Mouse (Mus musculus): ENCODE results near the gene Cdh6. TPM values are rescaled to one million over a fixed set of nuclear protein-coding genes. Genes with fewer than 3 reads are reported as not detected.

Gene Cdh6
- 31.2 and 32.2 TPM in 2 replicates for polyA plus RNA-seq (2015; fragmentation: Nextera tagmentation; extraction: Ambion mirVana)

- WGBS: under 1% methylated on average over 42 of the region's 42 CpGs
- H3K4me1 ChIP-seq: peaks cover 33% of the 10 kb centered on the region
- peak; percentile 93 for ATAC-seq (replicated peaks; ENCODE audit: low FRiP score)
- peak within 1 kb of the TSS; percentile 59 for H3K4me3 ChIP-seq (replicated peaks)
- H3K9ac ChIP-seq: peak within 1 kb of the TSS; percentile 57
- peak within 1 kb of the TSS; percentile 84 for H3K27ac ChIP-seq
- H3K9me3 ChIP-seq (replicated peaks): no peaks in the 10 kb centered on the region
- no peaks in the 10 kb centered on the region for H3K36me3 ChIP-seq
- H3K27me3 ChIP-seq: peaks cover 22% of the 10 kb centered on the region
- H3K4me2 ChIP-seq: peak within 1 kb of the TSS; percentile 77
Measured at GRCm38 (mm10) chr15:13173071-13173778, at the start of gene Cdh6. Gene Cdh6 (minus strand): TSS chr15:13173675.

- Histone ChIP-seq H3K4me3 (replicated peaks) (no peak overlapping the region), H3K36me3 (no peaks in the 10 kb centered on the region), H3K4me1 (no peaks in the 10 kb centered on the region), H3K27ac (no peak overlapping the region), H3K9me3 (replicated peaks) (no peaks in the 10 kb centered on the region), H3K4me2 (no peak overlapping the region), H3K9ac (no peak overlapping the region), H3K27me3 (no peaks in the 10 kb centered on the region)
- WGBS: 75% methylated on average over 9 of the region's 9 CpGs
- no peak for ATAC-seq (replicated peaks; ENCODE audit: low FRiP score)
Measured at GRCm38 (mm10) chr15:13219727-13220454, 46.4 kb upstream of the Cdh6 start.

GRCm38 (mm10) chr15:13217800-13218199 lies 44.3 kb upstream of the Cdh6 start:
- H3K4me2 ChIP-seq: no peak overlapping the region
- no peaks in the 10 kb centered on the region for H3K4me1 ChIP-seq
- H3K9me3 ChIP-seq (replicated peaks): no peaks in the 10 kb centered on the region
- WGBS: 89% methylated on average over 3 of the region's 3 CpGs
- H3K4me3 ChIP-seq (replicated peaks): no peak overlapping the region
- H3K27ac ChIP-seq: no peak overlapping the region
- ATAC-seq (replicated peaks; ENCODE audit: low FRiP score): no peak
- no peak overlapping the region for H3K9ac ChIP-seq
- no peaks in the 10 kb centered on the region for H3K27me3 ChIP-seq
- no peaks in the 10 kb centered on the region for H3K36me3 ChIP-seq

GRCm38 (mm10) chr15:13217161-13217560 lies 43.7 kb upstream of the Cdh6 start:
- WGBS: 93% methylated on average over 1 of the region's 1 CpGs
- H3K4me2 ChIP-seq: no peak overlapping the region
- no peaks in the 10 kb centered on the region for H3K36me3 ChIP-seq
- H3K9ac ChIP-seq: no peak overlapping the region
- H3K4me1 ChIP-seq: no peaks in the 10 kb centered on the region
- H3K4me3 ChIP-seq (replicated peaks): no peak overlapping the region
- no peak for ATAC-seq (replicated peaks; ENCODE audit: low FRiP score)
- no peaks in the 10 kb centered on the region for H3K9me3 ChIP-seq (replicated peaks)
- H3K27ac ChIP-seq: no peak overlapping the region
- H3K27me3 ChIP-seq: no peaks in the 10 kb centered on the region

GRCm38 (mm10) chr15:13212956-13213355 lies 39.5 kb upstream of the Cdh6 start:
- ATAC-seq (replicated peaks; ENCODE audit: low FRiP score): no peak
- no peak overlapping the region for H3K27ac ChIP-seq
- no peaks in the 10 kb centered on the region for H3K4me1 ChIP-seq
- H3K27me3 ChIP-seq: no peaks in the 10 kb centered on the region
- WGBS: 96% methylated on average over 1 of the region's 1 CpGs
- no peaks in the 10 kb centered on the region for H3K9me3 ChIP-seq (replicated peaks)
- no peak overlapping the region for H3K4me3 ChIP-seq (replicated peaks)
- H3K36me3 ChIP-seq: no peaks in the 10 kb centered on the region
- H3K4me2 ChIP-seq: no peak overlapping the region
- no peak overlapping the region for H3K9ac ChIP-seq

DNA sequence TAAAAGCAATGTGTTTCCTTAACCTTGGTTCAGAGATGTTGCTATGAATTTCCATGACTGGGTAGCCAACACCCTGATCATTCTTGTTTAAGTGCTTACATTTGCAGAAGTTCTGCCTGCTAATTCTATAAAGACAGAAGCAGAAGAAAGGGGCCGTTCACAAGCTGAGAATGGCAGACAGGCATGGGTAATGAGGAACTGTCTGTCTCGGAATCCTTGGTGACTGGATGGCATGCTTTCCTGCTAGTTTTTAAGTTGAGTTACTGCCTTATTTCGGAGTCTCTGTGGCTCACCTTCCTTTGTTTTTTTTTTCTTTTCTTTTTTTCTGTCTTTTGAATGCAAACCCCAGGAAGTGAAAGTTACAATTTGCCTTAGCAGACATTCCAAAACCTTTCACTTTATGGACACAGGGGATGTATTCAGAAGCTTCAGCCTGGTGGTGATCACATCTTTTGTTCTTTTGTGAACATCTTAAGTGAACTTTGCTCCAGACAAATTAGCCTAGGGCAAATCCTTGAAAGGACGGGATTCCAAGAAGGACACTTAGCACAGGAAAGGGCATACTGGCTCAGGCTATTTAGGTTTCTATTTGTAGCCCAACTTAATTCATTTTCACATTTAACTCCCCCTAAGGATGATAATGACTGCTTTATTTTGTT lies 38.7 kb upstream of the Cdh6 start:
- Histone ChIP-seq H3K9me3 (replicated peaks) (no peaks in the 10 kb centered on the region), H3K27me3 (no peaks in the 10 kb centered on the region), H3K4me3 (replicated peaks) (no peak overlapping the region), H3K27ac (no peak overlapping the region), H3K9ac (no peak overlapping the region), H3K36me3 (no peaks in the 10 kb centered on the region), H3K4me2 (no peak overlapping the region), H3K4me1 (no peaks in the 10 kb centered on the region)
- no peak for ATAC-seq (replicated peaks; ENCODE audit: low FRiP score)
- 39% methylated on average over 4 of the region's 4 CpGs for WGBS

DNA sequence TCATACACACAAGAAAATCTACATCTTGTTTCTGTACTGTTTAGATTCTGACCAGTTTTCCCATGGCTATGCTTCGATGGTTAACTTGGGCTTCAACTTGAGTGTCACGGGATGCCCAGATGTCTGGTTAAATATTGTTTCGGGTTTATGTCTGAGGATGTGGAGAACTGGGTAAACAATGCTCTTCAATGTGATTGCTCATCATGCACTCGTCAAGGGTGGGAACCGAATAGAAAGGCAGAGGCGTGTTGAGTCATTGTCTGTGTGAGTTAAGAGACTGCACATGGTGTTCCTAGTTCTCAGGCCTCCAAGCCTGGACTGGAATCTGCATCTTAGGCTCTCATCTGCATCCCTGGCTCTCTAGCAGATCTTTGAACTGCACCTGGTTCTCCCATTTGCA lies 36.7 kb upstream of the Cdh6 start:
- no peak overlapping the region for H3K9ac ChIP-seq
- H3K27ac ChIP-seq: no peak overlapping the region
- H3K4me1 ChIP-seq: no peaks in the 10 kb centered on the region
- 80% methylated on average over 6 of the region's 6 CpGs for WGBS
- no peaks in the 10 kb centered on the region for H3K36me3 ChIP-seq
- no peaks in the 10 kb centered on the region for H3K9me3 ChIP-seq (replicated peaks)
- H3K27me3 ChIP-seq: no peaks in the 10 kb centered on the region
- H3K4me2 ChIP-seq: no peak overlapping the region
- peak; percentile 74 for ATAC-seq (replicated peaks; ENCODE audit: low FRiP score)
- no peak overlapping the region for H3K4me3 ChIP-seq (replicated peaks)

DNA sequence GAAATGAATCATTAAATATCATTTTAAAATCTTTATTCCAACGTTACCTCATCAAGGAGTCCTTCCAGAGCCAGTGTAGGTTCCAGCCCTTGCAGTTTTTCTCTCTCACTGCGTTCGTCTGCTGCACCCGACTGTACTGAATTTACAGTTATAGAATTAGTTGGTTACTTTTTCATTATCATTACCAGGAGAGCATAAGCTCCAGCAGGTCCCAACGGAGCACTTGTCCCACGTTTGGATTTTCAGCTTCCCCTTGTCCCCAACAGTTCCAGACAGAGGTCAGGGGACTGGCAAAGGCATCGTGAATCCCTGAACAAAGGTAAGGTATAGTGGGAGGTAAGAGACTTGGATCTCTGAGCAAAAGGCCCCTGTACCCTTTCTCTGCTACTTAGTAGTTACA lies 35.2 kb upstream of the Cdh6 start:
- Histone ChIP-seq H3K27me3 (no peaks in the 10 kb centered on the region), H3K4me2 (no peak overlapping the region), H3K9me3 (replicated peaks) (no peaks in the 10 kb centered on the region), H3K36me3 (no peaks in the 10 kb centered on the region), H3K27ac (no peak overlapping the region), H3K4me3 (replicated peaks) (no peak overlapping the region), H3K9ac (no peak overlapping the region), H3K4me1 (no peaks in the 10 kb centered on the region)
- ATAC-seq (replicated peaks; ENCODE audit: low FRiP score): no peak
- WGBS: 86% methylated on average over 7 of the region's 7 CpGs

DNA sequence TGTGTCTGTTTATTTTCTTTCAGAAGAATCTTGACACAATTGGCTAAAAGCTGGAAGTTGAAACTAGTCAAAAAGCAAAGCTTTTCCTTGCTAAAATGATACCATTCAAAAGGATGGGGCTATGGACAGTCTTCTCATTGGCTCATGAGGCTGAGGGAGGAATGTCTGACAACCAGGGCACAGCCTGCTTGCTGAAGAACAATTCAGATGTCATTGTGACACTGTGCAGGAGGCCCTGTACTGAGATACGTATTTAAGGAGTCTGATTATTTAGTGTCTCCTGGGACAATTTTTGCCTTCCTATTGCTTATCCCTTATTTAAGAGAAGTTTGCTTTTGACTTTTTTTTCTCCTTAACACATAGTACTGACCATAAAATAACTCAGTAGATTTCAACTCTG lies 22.8 kb upstream of the Cdh6 start:
- no peak overlapping the region for H3K9ac ChIP-seq
- WGBS: 56% methylated on average over 1 of the region's 1 CpGs

DNA sequence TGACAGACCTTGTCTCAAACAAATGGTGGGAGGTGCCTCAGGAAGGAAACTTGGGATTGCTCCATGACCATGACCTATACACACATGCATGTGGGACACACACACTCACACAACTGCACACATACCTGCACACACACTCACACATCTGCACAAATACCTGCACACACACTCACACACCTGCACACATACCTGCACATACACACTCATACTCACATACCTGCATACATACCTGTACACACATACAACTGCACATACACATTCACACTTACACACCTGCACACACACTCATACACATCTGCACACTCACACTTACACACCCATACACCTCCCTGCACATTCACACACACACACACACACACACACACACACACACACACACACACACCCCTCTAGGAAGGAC lies 20.6 kb upstream of the Cdh6 start:
- H3K36me3 ChIP-seq: no peaks in the 10 kb centered on the region
- H3K27me3 ChIP-seq: no peaks in the 10 kb centered on the region
- no peaks in the 10 kb centered on the region for H3K9me3 ChIP-seq (replicated peaks)
- H3K4me3 ChIP-seq (replicated peaks): no peak overlapping the region
- peaks cover 7% of the 10 kb centered on the region; the same call in 1 of the 2 replicates for H3K4me1 ChIP-seq
- ATAC-seq (replicated peaks; ENCODE audit: low FRiP score): no peak
- H3K9ac ChIP-seq: no peak overlapping the region
- H3K4me2 ChIP-seq: no peak overlapping the region
- no peak overlapping the region for H3K27ac ChIP-seq

More for the DNA sequence above, 22.8 kb upstream of the Cdh6 start:
- peaks cover 7% of the 10 kb centered on the region; the same call in 1 of the 2 replicates for H3K4me1 ChIP-seq
- H3K27me3 ChIP-seq: no peaks in the 10 kb centered on the region
- no peaks in the 10 kb centered on the region for H3K9me3 ChIP-seq (replicated peaks)
- H3K27ac ChIP-seq: no peak overlapping the region
- no peak for ATAC-seq (replicated peaks; ENCODE audit: low FRiP score)
- no peak overlapping the region for H3K4me2 ChIP-seq
- no peak overlapping the region for H3K4me3 ChIP-seq (replicated peaks)
- no peaks in the 10 kb centered on the region for H3K36me3 ChIP-seq

DNA sequence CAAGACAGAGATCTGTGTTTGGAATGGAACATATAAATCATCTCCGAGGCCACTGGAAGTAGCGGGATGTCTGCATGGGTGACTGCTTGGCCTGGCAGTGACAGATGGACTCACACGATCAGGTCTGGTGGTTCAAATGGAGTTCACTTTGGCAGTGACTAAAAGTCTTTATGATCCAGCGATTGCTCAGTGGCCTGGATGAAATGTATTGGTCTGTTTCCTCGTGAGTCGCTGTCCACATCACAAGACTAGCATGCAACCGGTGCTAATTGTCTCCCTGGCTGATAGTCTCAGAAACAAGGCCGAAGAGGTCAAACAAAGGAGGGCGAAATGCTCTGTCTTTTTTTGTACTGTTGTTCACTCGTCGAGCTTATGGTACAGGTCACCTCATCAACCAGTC lies 19.6 kb upstream of the Cdh6 start:
- 19% methylated on average over 11 of the region's 11 CpGs for WGBS
- Histone ChIP-seq H3K36me3 (no peaks in the 10 kb centered on the region), H3K27ac (no peak overlapping the region), H3K9me3 (replicated peaks) (no peaks in the 10 kb centered on the region), H3K4me3 (replicated peaks) (no peak overlapping the region), H3K4me1 (peaks cover 7% of the 10 kb centered on the region; the same call in 1 of the 2 replicates), H3K27me3 (no peaks in the 10 kb centered on the region), H3K4me2 (no peak overlapping the region), H3K9ac (no peak overlapping the region)
- ATAC-seq (replicated peaks; ENCODE audit: low FRiP score): peak; percentile 85

GRCm38 (mm10) chr15:13183661-13184060 lies 10.2 kb upstream of the Cdh6 start:
- Histone ChIP-seq H3K9ac (no peak overlapping the region), H3K4me3 (replicated peaks) (no peak overlapping the region), H3K9me3 (replicated peaks) (no peaks in the 10 kb centered on the region), H3K4me2 (no peak overlapping the region), H3K27ac (no peak overlapping the region), H3K4me1 (no peaks in the 10 kb centered on the region), H3K36me3 (no peaks in the 10 kb centered on the region), H3K27me3 (no peaks in the 10 kb centered on the region)
- ATAC-seq (replicated peaks; ENCODE audit: low FRiP score): no peak
- WGBS: 90% methylated on average over 5 of the region's 5 CpGs

All from kidney, embryonic 15.5 days (tissue).